Mouse (Mus musculus): ENCODE results near the gene Gamt. TPM values are rescaled to one million over a fixed set of nuclear protein-coding genes. Genes with fewer than 3 reads are reported as not detected.
A peak's percentile ranks its signal among the peaks of the same experiment; 100 is the strongest.

The Gamt gene
- total RNA-seq, 2 experiments from 2014 or later: 25.9 to 26.0 TPM

Small RNA genes within 50 kb of the gene (microRNA-seq; reads per million reads assigned to microRNA genes)
- 3.7 reads per million, percentile 9 among the genes with 10 or more reads in this experiment for gene Mir6911

Other genes with a start within 250 kb of the Gamt start
- gene Arhgap45, start 244.4 kb downstream of the Gamt start, total RNA-seq (2021): 1 to 10 TPM; 3.3 to 4.5 TPM
- gene Polr2e, start 221.2 kb downstream of the Gamt start, total RNA-seq (2021): 10 to 100 TPM; 64.1 to 66.0 TPM
- gene Gpx4, start 213.8 kb downstream of the Gamt start, total RNA-seq (2021): 100 to 1,000 TPM; 436 to 469 TPM
- 10 to 100 TPM; 20.4 to 21.2 TPM for gene Sbno2, start 155.4 kb downstream of the Gamt start, total RNA-seq (2021)
- gene Stk11, start 145.2 kb downstream of the Gamt start, total RNA-seq (2021): 10 to 100 TPM; 81.6 to 93.4 TPM
- gene Atp5d, start 122.4 kb downstream of the Gamt start, total RNA-seq (2021): 100 to 1,000 TPM; 342 to 379 TPM
- 100 to 1,000 TPM; 394 to 415 TPM for gene Cbarp, start 120.2 kb downstream of the Gamt start, total RNA-seq (2021)
- 100 to 1,000 TPM in 1 of 2 experiments, 10 to 100 TPM in 1; 92.6 to 103 TPM for gene Midn, start 112.7 kb downstream of the Gamt start, total RNA-seq (2021)
- gene Cirbp, start 95.0 kb downstream of the Gamt start, total RNA-seq (2021): 100 to 1,000 TPM; 138 to 151 TPM
- 1 to 10 TPM; 4.5 TPM for gene 1600002K03Rik, start 88.1 kb downstream of the Gamt start, total RNA-seq (2021)
- 10 to 100 TPM; 18.4 to 19.1 TPM for gene Efna2, start 81.5 kb downstream of the Gamt start, total RNA-seq (2021)
- gene Mum1, start 34.6 kb downstream of the Gamt start, total RNA-seq (2021): 10 to 100 TPM; 43.5 to 45.3 TPM
- gene Ndufs7, start 11.9 kb downstream of the Gamt start, total RNA-seq (2021): 100 to 1,000 TPM; 142 to 161 TPM
- 10 to 100 TPM; 95.2 to 98.6 TPM for gene Dazap1, start 474 bp upstream of the Gamt start, total RNA-seq (2021)
- gene Rps15, start 31.4 kb upstream of the Gamt start, total RNA-seq (2021): 100 to 1,000 TPM; 784 to 803 TPM
- gene Apc2, start 35.0 kb upstream of the Gamt start, total RNA-seq (2021): 100 to 1,000 TPM; 175 to 194 TPM
- gene 2310011J03Rik, start 59.5 kb upstream of the Gamt start, total RNA-seq (2021): 10 to 100 TPM; 19.9 to 21.0 TPM
- gene Pcsk4, start 68.5 kb upstream of the Gamt start, total RNA-seq (2021): 1 to 10 TPM; 9.8 to 9.9 TPM
- gene Reep6, start 68.9 kb upstream of the Gamt start, total RNA-seq (2021): 10 to 100 TPM in 1 of 2 experiments, 1 to 10 TPM in 1; 9.3 to 10.1 TPM
- under 1 TPM; 0.66 to 0.85 TPM for gene Adamtsl5, start 87.4 kb upstream of the Gamt start, total RNA-seq (2021)
- gene Plk5, start 95.4 kb upstream of the Gamt start, total RNA-seq (2021): 1 to 10 TPM; 3.1 to 5.1 TPM
- gene Mex3d, start 126.6 kb upstream of the Gamt start, total RNA-seq (2021): 10 to 100 TPM; 31.1 to 35.4 TPM
- gene Mbd3, start 138.5 kb upstream of the Gamt start, total RNA-seq (2021): 100 to 1,000 TPM; 121 to 124 TPM
- 100 to 1,000 TPM; 508 to 513 TPM for gene Uqcr11, start 145.8 kb upstream of the Gamt start, total RNA-seq (2021)
- 10 to 100 TPM; 29.6 to 31.1 TPM for gene Tcf3, start 172.6 kb upstream of the Gamt start, total RNA-seq (2021)
- gene Onecut3, start 233.8 kb upstream of the Gamt start, total RNA-seq (2021): not detected

Data from left cerebral cortex, postnatal 10 days (tissue).